Mouse (Mus musculus) thymus, postnatal 4 days (tissue): ENCODE data around the gene Mras.
A peak's percentile ranks its signal among the peaks of the same experiment; 100 is the strongest.

ENCODE experiments used
- DNase-seq: peaks from one replicate; pipeline ENCODE4 v3.0.0; 2021

Gene Mras

DNA sequence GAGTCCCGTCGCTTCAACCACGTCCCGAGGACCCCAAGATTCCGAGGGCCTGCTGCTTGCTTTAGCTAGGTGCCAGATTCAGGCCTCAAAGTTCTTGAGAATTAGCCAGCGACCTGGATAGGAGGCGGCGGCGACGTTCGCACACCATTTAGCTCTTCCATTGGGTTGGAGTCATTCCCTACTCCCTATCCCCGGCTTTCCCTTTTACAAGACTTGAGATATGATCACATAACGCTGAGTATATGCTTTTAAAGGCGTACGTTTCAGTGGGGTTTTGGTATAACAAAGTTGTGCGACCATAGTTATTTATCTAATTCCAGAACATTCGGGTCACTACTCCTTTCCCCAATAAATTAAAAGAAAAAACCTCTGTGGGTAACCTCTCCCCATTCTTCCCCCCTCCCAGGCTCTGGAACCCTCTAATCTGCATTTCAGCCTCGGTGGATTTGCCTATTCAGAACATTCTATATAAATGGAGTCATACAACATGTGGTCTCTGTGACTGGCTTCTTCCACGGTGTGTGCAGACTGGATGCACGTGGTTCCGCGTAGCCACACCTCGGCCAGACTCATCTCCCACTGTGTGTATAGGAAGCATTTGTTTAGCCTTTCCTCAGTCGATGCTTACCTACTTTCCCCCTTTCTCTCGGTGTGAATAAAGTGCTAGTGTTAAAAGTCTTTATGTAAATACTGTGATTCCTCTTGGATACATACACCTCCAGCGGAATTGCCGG is at the start of gene Mras:
Mras (minus strand) TSS at position 351 of the 734 bp plus-strand sequence.
- no peak for DNase-seq

DNA sequence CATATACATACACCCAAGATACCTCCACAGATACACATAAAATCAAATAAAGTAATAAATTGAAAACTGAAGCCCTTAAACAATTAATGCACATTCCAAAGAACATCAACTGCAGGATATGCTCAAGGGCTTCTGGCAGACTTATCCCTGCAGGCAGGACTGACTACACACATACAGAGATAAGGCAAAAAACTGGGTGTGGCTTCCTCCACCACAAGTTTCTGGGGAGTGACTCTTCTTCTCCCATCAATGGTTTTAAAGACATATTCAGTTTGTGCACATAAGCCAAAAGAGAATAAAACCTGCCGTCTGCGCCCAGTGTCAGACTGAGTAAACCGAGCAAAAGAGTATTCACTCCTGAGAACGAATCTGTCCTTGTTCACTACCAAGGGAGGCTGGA is 48.0 kb upstream of the Mras start:
- no peak for DNase-seq

GRCm38 (mm10) chr9:99484632-99485031 is 47.5 kb upstream of the Mras start:
- DNase-seq = no peak

GRCm38 (mm10) chr9:99483191-99483590 is 46.0 kb upstream of the Mras start:
- DNase-seq = no peak

- no peak for DNase-seq
Measured at GRCm38 (mm10) chr9:99480764-99481163, 43.6 kb upstream of the Mras start.

GRCm38 (mm10) chr9:99479181-99479711 is 42.1 kb upstream of the Mras start:
- DNase-seq = peak; percentile 43

- DNase-seq = no peak
Measured at GRCm38 (mm10) chr9:99471334-99471733, 34.2 kb upstream of the Mras start.

- no peak for DNase-seq
Measured at GRCm38 (mm10) chr9:99470347-99471092, 33.3 kb upstream of the Mras start.

DNA sequence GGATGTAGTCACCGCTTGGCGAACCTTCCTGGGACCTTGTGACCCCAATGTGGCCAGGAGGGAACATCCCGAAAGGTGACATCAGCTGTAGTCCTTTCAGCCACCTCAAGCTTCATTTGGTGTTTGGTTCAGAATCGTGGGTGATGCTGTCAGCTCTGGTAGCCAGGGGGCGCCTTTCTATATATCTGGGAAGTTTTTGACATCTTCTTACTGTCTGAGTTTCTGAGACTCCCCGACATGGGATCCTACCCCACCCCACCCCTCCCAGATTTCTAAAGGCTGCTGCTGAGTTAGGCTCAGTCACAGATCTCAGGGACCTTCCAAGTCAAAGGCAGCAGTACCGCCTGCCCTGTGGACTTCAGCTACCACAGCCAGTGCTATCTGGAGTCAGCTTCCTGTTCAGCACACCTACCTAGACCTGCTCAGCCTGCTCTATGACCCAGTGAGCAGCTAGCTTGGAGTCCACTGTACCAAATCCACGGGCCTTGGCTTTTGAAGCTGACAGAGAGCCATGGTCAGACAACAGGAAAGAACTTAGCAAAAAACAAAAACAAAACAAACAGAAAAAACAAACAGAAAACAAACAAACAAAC is 32.6 kb upstream of the Mras start:
- peak; percentile 53 for DNase-seq

GRCm38 (mm10) chr9:99468572-99468971 is 31.4 kb upstream of the Mras start:
- no peak for DNase-seq

DNA sequence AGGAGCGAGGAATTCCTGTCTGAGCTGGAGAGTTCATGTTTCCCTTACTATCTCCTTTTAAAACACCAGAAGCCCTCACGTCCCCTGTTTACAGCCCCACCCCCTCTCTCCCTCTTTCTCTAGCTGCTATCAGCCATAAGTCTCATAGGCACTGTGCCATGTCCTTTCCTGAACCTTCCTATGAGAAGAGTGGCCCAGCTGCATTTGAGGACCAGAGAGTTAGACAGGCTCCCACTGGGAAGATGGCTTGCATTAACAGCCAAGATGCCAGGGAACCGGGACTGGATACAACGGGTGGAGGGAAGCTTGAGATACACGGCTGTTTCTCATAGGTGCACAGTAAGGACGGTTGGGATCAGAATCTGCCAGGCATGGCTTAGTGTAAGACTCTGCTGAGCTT is 27.7 kb upstream of the Mras start:
- DNase-seq = no peak

- no peak for DNase-seq
Measured at GRCm38 (mm10) chr9:99459730-99460129, 22.5 kb upstream of the Mras start.

- peak; percentile 83 for DNase-seq
Measured at GRCm38 (mm10) chr9:99458529-99459208, 21.5 kb upstream of the Mras start.

GRCm38 (mm10) chr9:99454211-99454610 is 17.0 kb upstream of the Mras start:
- DNase-seq = no peak

- no peak for DNase-seq
Measured at GRCm38 (mm10) chr9:99451161-99451560, 14.0 kb upstream of the Mras start, which contains the start of gene Nme9. Gene Nme9, plus strand, starts transcription at chr9:99451475.

GRCm38 (mm10) chr9:99449886-99450647 is 12.9 kb upstream of the Mras start:
- DNase-seq = peak; percentile 44

- DNase-seq = no peak
Measured at GRCm38 (mm10) chr9:99447323-99447722, 10.1 kb upstream of the Mras start.

DNA sequence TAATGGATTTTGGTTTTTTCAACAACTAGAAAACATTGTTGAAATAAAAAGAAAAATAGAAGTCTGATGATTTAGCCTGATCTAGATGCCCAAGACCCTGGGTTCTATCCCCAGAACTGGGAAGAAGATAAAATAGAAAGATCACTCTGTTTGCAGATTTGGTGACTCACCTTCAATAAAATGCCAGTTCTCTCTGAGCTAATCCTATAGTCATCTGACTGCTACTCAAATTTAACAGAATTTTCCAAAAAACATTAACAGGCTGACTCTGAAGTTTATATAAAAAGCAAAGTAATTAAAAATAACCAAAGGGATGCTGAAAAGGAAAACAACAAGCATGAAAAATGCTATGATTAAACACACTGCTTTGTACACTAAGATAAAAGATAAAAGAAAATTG is 9.1 kb upstream of the Mras start:
- DNase-seq = no peak

- DNase-seq = peak; percentile 41
Measured at GRCm38 (mm10) chr9:99444590-99445178, 7.5 kb upstream of the Mras start.

DNA sequence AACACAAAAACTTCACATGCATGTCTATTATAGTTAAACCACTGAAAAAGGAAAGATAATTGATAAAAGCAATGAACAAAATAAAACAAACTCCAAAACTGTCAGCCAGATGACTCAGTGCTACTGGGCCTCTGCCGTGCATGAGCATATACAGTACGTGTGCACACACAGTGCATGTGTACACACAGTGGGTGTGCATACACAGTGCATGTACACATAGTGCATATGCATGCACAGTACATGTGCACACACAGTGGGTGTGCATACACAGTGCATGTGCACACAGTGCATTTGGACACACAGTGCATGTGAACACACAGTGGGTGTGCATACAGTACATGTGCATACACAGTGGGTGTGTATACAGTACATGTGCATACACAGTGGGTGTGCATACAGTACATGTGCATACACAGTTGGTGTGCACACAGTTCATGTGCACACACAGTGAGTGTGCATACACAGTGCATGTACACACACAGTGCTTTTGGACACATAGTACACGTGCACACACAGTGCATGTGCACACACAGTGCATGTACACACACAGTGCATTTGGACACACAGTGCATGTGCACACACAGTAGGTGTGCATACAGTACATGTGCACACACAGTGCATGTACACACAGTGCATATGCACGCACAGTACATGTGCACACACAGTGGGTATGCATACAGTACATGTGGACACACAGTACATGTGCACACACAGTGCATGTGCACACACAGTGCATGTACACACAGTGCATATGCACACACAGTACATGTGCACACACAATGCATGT is 4.7 kb upstream of the Mras start:
- DNase-seq = no peak

DNA sequence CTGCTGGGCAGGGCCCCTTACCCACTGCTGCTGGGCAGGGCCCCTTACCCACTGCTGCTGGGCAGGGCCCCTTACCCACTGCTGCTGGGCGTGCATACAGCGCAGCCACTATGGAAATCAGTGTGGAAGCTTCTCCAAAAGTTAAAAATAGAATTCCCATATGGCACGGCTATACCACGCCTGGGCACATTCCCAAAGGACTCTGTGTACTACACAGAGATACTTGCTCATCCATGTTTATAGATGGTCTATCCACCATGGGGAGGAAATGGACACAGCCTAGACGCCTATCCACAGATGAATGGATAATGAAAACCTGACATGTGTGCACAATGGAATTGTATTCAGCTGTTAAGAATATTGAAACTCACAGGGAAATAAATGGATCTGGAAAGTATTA is 3.8 kb upstream of the Mras start:
- DNase-seq = no peak
